Mouse (Mus musculus): ENCODE measurements around the gene Slc31a1.

- TF ChIP-seq GATA1 (IDR thresholded peaks at IDR 0.05; ENCODE audit: low read length) (no peak), TAL1 (IDR thresholded peaks at IDR 0.05; ENCODE audit: low read length) (no peak)
These were observed 13.1 kb downstream of the Slc31a1 start for GRCm38 (mm10) chr4:62373668-62374067.

All from erythroblast, embryonic 14.5 days (primary cell).